Mouse (Mus musculus): ENCODE data around the gene H2afj. TPM values are rescaled to one million over a fixed set of nuclear protein-coding genes. Genes with fewer than 3 reads are reported as not detected.

H2afj gene
- 100 to 1,000 TPM; 235 to 553 TPM for polyA plus RNA-seq (2012; fragmentation: generic; extraction: Trizol)

DNA sequence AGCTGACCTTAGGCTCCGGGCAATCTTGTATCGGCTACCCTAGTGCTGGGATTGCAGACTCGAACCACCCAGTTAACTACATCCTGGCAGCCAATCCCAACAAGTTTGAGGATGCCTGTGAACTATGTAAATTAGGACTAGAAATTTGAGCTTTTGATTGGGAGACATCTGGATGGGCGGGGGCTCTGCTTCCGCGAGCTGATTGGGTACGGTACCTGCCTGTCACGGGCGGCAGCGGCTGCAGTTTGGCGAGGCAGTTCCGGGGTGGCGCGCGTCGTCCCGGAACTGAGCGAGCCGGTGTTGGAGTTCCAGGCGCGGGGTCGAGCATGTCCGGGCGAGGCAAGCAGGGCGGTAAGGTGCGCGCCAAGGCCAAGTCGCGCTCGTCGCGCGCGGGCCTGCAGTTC, at the start of gene H2afj:
Gene H2afj, plus strand, starts transcription at position 231 of the 404 bp plus-strand sequence.

DNA sequence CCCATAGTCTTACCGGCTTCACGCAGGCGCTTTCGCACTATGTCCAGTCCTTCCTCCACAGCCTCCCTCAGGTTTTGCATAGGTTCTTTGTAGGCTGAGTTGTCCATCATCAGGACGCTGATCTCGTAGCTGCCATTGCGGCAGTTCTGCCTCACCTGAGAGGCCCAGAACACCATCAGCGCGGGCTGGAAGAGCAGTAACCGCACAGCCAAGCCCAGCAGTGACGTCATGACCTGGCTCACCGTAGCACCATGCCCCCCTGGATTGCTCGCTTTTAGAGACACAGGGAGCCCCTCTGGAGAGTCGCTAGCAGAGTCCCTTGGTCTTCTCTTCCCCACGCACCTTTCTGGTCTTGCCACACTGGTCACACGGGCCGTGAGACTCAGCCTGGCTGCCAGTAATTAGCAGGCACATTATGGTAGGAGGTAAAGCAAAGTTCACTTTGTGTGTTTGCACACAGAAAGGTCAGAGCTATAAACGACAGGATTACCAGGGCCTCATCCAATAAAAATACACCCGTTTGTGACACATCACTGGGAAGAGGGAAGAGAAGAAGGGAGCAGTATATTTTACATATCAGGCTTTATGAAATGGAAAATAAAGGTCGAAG, 26.6 kb upstream of the H2afj start, which contains the start of gene Gucy2c:
Gene Gucy2c, minus strand, starts transcription at position 389 of the 610 bp plus-strand sequence.

DNA sequence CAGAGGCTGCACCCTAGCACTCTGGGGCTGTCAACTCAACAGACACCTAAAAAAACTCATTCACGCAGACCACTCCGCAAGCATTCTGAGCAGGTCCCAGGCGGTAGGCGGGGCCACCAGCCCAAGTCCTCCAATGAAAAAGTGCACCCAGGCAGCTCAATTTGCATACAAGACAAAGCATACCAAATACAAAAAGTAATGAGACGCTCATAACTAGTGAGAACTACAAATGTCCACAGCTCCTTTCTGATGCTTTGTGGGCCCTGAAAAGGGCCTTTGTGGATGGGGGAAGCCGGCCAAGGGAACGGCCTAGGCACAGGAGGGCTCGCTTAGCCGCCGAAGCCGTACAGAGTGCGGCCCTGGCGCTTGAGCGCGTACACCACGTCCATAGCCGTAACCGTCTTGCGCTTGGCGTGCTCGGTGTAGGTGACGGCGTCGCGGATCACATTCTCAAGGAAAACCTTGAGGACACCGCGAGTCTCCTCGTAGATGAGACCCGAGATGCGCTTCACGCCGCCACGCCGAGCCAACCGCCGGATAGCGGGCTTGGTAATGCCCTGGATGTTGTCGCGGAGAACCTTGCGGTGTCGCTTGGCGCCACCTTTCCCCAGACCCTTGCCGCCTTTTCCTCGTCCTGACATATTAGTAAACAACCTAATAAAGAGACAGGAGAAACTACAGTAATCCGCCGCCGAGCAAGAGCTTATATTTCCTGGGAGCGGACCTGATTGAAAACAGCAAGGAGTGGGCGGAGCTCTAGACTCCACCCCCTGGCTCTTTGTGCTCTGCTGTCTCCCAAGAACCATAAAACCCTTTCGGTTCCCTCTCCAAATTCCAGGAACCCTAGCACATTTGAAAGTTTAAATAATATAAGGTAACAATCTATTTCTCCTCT, 4.1 kb upstream of the H2afj start, which contains the start of gene Hist4h4:
Gene Hist4h4, minus strand, starts transcription at position 677 of the 895 bp plus-strand sequence.

DNA sequence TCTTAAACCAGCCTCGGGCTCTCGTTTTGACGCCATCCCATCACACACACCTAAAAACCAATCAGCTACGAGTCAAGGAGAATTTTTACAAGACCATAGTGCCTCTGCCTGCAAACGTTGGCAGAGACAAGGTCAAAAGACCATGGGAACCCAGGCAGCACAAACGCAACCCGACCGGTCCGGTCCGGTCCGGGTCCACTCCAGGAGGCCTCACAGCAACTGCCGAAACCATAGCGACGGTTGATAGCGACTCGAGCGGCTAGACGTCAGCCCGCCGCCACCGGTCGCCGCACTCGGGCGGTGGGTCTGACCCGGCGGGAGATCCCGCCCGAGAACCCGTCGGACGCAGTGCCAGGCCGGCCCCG, 19.5 kb downstream of the H2afj start, which contains the start of gene BC049715:
Gene BC049715, plus strand, starts transcription at position 111 of the 365 bp plus-strand sequence.

DNA sequence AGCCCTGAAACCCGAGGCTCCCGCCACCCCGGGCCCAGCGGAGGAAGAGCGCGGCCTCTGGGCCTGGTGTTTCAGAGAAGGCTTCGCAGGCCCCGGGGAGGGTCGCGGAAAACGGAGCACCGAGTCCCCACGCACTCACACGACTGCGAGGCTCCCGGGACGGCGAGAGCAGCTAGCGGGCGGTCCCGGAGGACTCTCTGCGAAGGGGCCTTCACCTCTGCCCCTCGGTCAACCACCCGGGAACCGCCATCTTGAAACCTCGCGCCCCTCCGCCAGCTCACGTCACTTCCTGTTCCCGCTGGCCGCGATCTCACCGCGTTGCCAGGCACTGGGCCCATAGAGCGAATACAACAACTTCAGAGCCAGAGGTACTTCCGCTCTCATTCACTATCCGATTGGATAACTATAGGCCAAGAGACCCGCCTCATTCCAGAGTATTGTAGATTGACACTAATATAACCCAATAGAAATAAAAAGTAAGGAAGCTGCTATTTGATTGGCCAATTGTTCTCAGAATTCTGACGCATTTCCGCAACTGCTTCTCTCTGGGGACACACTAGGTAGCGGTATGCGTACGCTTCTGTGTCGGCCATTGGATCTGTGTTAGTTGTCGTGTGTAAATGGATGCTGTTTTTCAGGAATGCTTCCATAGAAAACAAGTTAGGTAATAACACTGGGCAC, 20.0 kb downstream of the H2afj start, which contains the start of gene Wbp11:
Gene Wbp11, minus strand, starts transcription at position 353 of the 681 bp plus-strand sequence.

DNA sequence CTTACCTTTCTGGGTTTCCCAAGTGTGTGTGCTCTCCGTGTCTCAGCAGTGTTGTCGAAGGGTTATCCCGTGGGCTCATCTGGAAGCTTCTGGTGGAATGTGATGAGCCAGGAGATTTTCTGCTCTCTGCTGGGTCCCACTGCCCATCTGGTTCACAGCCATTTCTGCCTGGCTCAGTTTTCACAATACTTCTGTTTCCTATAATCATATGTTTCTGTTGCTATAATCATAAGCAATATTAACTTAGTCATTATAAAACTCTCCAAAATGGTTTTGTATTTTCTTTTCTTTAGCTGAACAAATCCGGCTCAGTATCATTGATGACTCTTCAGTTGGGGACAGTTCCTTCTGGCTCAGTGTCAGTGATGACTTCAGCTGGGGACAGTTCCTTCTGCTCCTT, 27.3 kb downstream of the H2afj start, which contains the start of gene Smco3:
Gene Smco3, minus strand, starts transcription at position 101 of the 400 bp plus-strand sequence.

DNA sequence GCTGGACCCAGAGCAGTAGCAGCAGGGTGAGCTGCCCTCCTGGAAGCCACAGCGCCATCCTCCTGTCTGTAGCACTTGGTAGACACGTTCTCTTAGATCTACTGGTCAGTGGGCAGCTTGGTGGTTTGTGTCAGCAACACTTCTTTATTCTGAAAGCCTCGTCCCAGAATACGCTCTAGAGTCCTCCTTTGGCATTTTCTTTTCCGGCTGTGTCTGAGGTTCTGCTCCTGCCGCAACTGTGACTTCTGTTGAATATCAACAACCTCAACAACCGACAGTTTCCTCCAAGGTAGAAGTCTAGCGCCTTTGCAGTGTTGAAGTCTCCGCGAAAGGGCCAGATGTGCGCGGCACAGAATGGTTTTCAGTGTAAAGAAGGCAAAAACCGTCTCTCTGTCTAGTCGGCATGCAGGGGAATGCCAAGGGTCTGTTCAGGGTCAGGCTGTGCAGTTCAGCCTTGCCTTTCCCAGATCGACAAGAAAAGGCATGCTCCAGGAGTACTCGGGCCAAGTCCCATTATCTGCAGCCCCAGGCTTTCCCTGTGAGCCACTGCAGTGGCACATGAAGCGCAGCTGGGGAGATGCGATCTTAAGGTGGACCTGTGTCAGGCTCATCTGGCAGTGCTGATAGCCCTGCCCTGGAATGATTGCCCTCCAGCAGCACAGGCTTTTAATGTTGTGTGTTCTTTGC, 49.3 kb downstream of the H2afj start, which contains the start of gene Art4:
Gene Art4, minus strand, starts transcription at position 548 of the 687 bp plus-strand sequence.

Other genes starting within 250 kb of the H2afj start
- not detected for gene Plbd1, start 146.3 kb upstream of the H2afj start, polyA plus RNA-seq (2012; fragmentation: generic; extraction: Trizol)
- not detected for gene Gucy2c, start 26.5 kb upstream of the H2afj start, polyA plus RNA-seq (2012; fragmentation: generic; extraction: Trizol)
- 1 to 10 TPM in 1 of 2 experiments, under 1 TPM in 1; 0.52 to 2.4 TPM for gene Hist4h4, start 3.8 kb upstream of the H2afj start, polyA plus RNA-seq (2012; fragmentation: generic; extraction: Trizol)
- under 1 TPM; 0.07 to 0.08 TPM for gene BC049715, start 19.4 kb downstream of the H2afj start, polyA plus RNA-seq (2012; fragmentation: generic; extraction: Trizol)
- 10 to 100 TPM; 17.9 to 42.3 TPM for gene Wbp11, start 20.0 kb downstream of the H2afj start, polyA plus RNA-seq (2012; fragmentation: generic; extraction: Trizol)
- under 1 TPM in 1 of 2 experiments, not detected in 1; 0.24 TPM for gene Smco3, start 27.2 kb downstream of the H2afj start, polyA plus RNA-seq (2012; fragmentation: generic; extraction: Trizol)
- gene Art4, start 49.5 kb downstream of the H2afj start, polyA plus RNA-seq (2012; fragmentation: generic; extraction: Trizol): not detected
- gene Mgp, start 67.6 kb downstream of the H2afj start, polyA plus RNA-seq (2012; fragmentation: generic; extraction: Trizol): 100 to 1,000 TPM; 238 to 732 TPM
- gene Erp27, start 113.9 kb downstream of the H2afj start, polyA plus RNA-seq (2012; fragmentation: generic; extraction: Trizol): under 1 TPM in 1 of 2 experiments, not detected in 1; 0.13 TPM
- gene Pde6h, start 115.6 kb downstream of the H2afj start, polyA plus RNA-seq (2012; fragmentation: generic; extraction: Trizol): under 1 TPM in 1 of 2 experiments, not detected in 1; under 0.01 TPM
- 10 to 100 TPM; 10.5 to 30.6 TPM for gene Arhgdib, start 133.7 kb downstream of the H2afj start, polyA plus RNA-seq (2012; fragmentation: generic; extraction: Trizol)